Mouse (Mus musculus) neural tube, embryonic 14.5 days (tissue): ENCODE measurements around the gene Skap2. TPM values are rescaled to one million over a fixed set of nuclear protein-coding genes. Genes with fewer than 3 reads are reported as not detected.

Source experiments
- ATAC-seq: fragments of 200-750 bp; cut with Nextera tagmentation; 2 replicates; pipeline ENCODE4 v1.8.0; 2017; ENCODE audit warnings: low read depth, mild to moderate bottlenecking, moderate TSS enrichment, moderate library complexity
- H3K27ac ChIP-seq: fragments of 300-500 bp; sonication (generic); 2 replicates; pipeline ENCODE4 v1.5.1; 2014; ENCODE audit warnings: low read depth, mild to moderate bottlenecking, control low read depth, low read length, moderate library complexity, mixed read lengths
- H3K27me3 ChIP-seq: fragments of 300-500 bp; sonication (generic); 2 replicates; pipeline ENCODE4 v1.6.1; 2014; ENCODE audit warnings: low read length; ENCODE audit not compliant: control insufficient read depth, insufficient read depth
- H3K36me3 ChIP-seq: fragments of 300-500 bp; sonication (generic); 2 replicates; pipeline ENCODE4 v1.6.1; 2014; ENCODE audit warnings: low read length, mixed read lengths; ENCODE audit not compliant: control insufficient read depth, insufficient read depth
- H3K4me1 ChIP-seq: fragments of 300-500 bp; sonication (generic); 2 replicates; pipeline ENCODE4 v1.6.1; 2014; ENCODE audit warnings: low read length; ENCODE audit not compliant: control insufficient read depth, insufficient read depth
- H3K4me2 ChIP-seq: fragments of 300-500 bp; sonication (generic); 2 replicates; pipeline ENCODE4 v1.6.1; 2014; ENCODE audit warnings: mild to moderate bottlenecking, low read depth, low read length, control low read depth
- H3K4me3 ChIP-seq: fragments of 300-500 bp; sonication (generic); 2 replicates; pipeline ENCODE4 v1.5.1; 2014; ENCODE audit warnings: low read depth, low read length, control low read depth, mixed read lengths
- H3K9ac ChIP-seq: fragments of 300-500 bp; sonication (generic); replicated peaks from 2 replicates; pipeline ENCODE4 v1.6.1; 2014; ENCODE audit warnings: low read depth, mild to moderate bottlenecking, control low read depth, low read length, mixed read lengths
- H3K9me3 ChIP-seq: fragments of 300-500 bp; sonication (generic); 2 replicates; pipeline ENCODE4 v1.6.1; 2016; ENCODE audit warnings: low read length; ENCODE audit not compliant: control insufficient read depth
- WGBS: fragments of 180-500 bp; shearing (Covaris S2); extraction: QIAGEN DNeasy Blood & Tissue Kit; methylation state at CpG from one replicate; pipeline ENCODE4 v1.1.7; 2014; 5-methylcytosine and 5-hydroxymethylcytosine counted together
- polyA plus RNA-seq: library from polyadenylated mRNA; unstranded; fragments of >200 nt; fragmentation: Nextera tagmentation; extraction: Ambion mirVana; gene quantifications from 2 replicates; pipeline ENCODE4 v1.2.1, GENCODE M21; 2014

Skap2 gene
- polyA plus RNA-seq, 1 experiment from 2014 or later = 26.1 TPM

DNA sequence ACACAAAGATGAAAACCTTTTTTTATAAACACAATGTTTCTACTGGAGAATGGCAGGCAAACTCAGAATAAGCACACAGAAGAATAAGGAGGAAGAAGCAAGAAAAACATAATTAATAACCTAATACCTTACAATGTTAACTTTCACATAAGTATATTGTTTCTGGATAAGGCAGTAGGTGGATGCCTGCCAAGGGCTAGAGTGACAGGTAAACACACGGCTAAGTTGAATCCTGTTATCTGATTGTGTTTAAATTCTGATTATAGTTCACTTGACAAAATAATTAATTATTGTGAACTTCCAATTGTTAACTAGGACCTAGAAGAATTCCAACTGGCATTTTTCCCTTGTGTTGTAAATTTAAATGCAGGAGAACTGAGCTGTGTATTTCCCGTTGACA is 138.3 kb downstream of the Skap2 start:
- 40% methylated on average over 2 of the region's 2 CpGs for WGBS
- Histone ChIP-seq H3K36me3 (no peaks in the 10 kb centered on the region), H3K9me3 (no peaks in the 10 kb centered on the region), H3K27me3 (no peaks in the 10 kb centered on the region), H3K9ac (no peak overlapping the region), H3K4me1 (peaks cover 15% of the 10 kb centered on the region), H3K4me3 (no peak overlapping the region), H3K4me2 (no peak overlapping the region), H3K27ac (no peak overlapping the region)
- no peak for ATAC-seq

DNA sequence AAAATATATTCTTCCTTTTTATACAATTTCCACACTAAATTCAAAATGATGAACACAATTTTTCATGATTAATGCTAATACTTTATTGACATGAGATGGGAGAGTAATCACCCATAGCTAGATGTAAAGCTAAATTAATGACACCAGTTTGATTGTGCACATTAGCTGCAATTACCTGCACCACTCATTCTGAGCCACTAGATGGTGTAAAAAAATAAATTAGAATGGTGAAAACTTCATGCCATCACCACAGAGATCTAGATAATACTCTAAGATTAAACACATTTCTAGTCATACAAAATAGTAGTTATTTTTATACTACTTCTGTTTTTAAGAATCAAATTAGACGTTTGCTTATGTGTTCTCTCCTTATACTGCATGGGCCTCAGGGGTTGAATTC is 141.2 kb downstream of the Skap2 start:
- H3K36me3 ChIP-seq = no peaks in the 10 kb centered on the region
- H3K9ac ChIP-seq = no peak overlapping the region
- no peak overlapping the region for H3K4me2 ChIP-seq
- WGBS = 15% methylated on average over 1 of the region's 1 CpGs
- no peak for ATAC-seq
- no peak overlapping the region for H3K27ac ChIP-seq
- H3K4me1 ChIP-seq = peaks cover 2% of the 10 kb centered on the region; the same call in 1 of the 2 replicates
- no peaks in the 10 kb centered on the region for H3K27me3 ChIP-seq
- H3K9me3 ChIP-seq = no peaks in the 10 kb centered on the region
- no peak overlapping the region for H3K4me3 ChIP-seq

DNA sequence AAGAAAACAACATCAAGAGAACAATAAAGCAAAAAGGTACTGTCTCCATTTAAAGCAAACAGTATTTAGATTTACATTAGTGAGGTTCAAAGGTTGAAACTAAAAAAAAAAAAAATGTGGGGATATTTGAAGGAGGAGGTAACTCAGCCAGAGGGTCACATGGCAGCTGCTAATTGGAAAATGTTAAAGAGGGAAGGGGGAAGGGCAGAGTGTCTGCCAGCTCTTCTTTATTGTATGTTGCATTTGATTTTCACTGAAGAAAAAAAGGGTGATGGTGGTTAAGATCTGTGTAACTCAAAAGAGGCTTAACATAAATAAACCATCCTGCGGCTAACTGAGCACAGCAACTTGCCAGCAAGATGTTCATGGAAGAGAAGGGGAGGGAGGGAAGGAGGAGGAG is 142.1 kb downstream of the Skap2 start:
- Histone ChIP-seq H3K36me3 (no peaks in the 10 kb centered on the region), H3K27ac (no peak overlapping the region), H3K27me3 (no peaks in the 10 kb centered on the region), H3K4me1 (0 out of 2 replicates have a peak, but pooled peaks cover 2% of the 10 kb centered on the region), H3K9me3 (no peaks in the 10 kb centered on the region), H3K4me3 (no peak overlapping the region), H3K9ac (no peak overlapping the region), H3K4me2 (no peak overlapping the region)
- 40% methylated on average over 1 of the region's 1 CpGs for WGBS
- ATAC-seq = no peak

DNA sequence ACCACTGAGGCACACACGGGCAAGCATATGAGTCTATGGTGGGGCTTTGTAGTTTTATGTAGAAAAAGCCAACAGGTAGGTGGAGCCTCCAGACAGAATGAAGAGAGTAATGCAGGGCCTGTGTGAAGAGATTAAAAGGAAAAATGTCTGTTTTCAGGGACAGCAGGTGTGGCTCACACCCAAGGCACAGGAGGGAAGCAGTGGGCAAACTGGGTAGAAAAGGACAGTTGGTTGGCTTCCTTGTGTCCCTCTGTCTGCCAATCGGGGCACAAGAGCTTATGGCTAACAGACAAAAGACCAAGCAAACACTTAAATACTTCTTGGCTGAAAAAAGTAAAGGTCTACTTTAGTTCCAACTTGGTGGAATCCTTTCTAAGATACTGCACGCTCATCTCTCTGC is 145.8 kb downstream of the Skap2 start:
- H3K27me3 ChIP-seq = no peaks in the 10 kb centered on the region
- H3K9me3 ChIP-seq = no peaks in the 10 kb centered on the region
- no peak overlapping the region for H3K27ac ChIP-seq
- no peak overlapping the region for H3K4me2 ChIP-seq
- H3K4me1 ChIP-seq = no peaks in the 10 kb centered on the region; the same call in 1 of the 2 replicates
- no peak for ATAC-seq
- no peaks in the 10 kb centered on the region for H3K36me3 ChIP-seq
- no peak overlapping the region for H3K9ac ChIP-seq
- no peak overlapping the region for H3K4me3 ChIP-seq
- WGBS = 88% methylated on average over 3 of the region's 3 CpGs

DNA sequence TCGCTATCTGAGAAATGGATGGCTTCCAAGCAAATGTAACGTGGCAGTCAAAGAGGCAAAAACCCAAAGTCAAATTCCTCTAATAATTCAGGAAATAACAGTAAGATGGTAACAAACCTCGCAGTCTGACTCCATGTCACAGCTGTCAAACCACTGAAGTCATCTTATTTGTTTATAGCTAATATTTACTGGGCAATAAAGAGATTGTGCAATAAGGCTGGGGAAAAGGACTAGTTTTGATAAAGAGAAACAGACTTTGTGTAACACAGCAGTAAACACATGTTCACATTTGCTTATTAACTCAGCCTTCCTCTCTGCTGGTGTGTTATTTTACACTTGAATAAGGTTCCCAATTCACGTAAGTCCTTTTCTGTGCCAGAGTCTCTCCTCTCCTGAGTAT is 148.8 kb downstream of the Skap2 start:
- no peak overlapping the region for H3K27ac ChIP-seq
- no peak overlapping the region for H3K4me3 ChIP-seq
- 56% methylated on average over 4 of the region's 4 CpGs for WGBS
- ATAC-seq = no peak
- H3K36me3 ChIP-seq = no peaks in the 10 kb centered on the region
- no peak overlapping the region for H3K9ac ChIP-seq
- no peak overlapping the region for H3K4me2 ChIP-seq
- H3K4me1 ChIP-seq = peaks cover 3% of the 10 kb centered on the region; the same call in 1 of the 2 replicates
- no peaks in the 10 kb centered on the region for H3K27me3 ChIP-seq
- H3K9me3 ChIP-seq = no peaks in the 10 kb centered on the region

DNA sequence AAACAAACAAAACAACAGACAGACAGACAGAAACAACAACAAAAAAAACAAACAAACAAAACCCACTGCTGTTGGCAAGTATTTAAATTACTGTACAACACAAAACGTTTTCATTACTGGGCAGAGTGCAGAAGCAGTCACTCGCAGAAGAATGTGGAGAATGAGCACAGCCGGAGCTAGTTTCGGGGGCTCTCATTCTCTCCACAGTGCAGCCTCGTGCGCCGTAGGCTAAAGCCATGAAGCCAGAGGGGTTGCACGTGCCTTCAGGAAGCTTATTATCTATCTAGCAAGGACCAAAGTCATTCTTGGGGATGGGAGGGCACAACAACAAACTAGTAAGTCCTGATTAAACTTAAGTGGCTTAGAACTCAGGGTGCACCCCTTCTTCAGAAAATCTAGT is 152.0 kb downstream of the Skap2 start:
- peaks cover 3% of the 10 kb centered on the region; the same call in 1 of the 2 replicates for H3K4me1 ChIP-seq
- H3K4me2 ChIP-seq = no peak overlapping the region
- no peaks in the 10 kb centered on the region for H3K36me3 ChIP-seq
- no peak overlapping the region for H3K27ac ChIP-seq
- H3K9ac ChIP-seq = no peak overlapping the region
- H3K4me3 ChIP-seq = no peak overlapping the region
- H3K27me3 ChIP-seq = no peaks in the 10 kb centered on the region
- 27% methylated on average over 8 of the region's 8 CpGs for whole genome bisulfite sequencing
- no peak for ATAC-seq
- H3K9me3 ChIP-seq = no peaks in the 10 kb centered on the region

DNA sequence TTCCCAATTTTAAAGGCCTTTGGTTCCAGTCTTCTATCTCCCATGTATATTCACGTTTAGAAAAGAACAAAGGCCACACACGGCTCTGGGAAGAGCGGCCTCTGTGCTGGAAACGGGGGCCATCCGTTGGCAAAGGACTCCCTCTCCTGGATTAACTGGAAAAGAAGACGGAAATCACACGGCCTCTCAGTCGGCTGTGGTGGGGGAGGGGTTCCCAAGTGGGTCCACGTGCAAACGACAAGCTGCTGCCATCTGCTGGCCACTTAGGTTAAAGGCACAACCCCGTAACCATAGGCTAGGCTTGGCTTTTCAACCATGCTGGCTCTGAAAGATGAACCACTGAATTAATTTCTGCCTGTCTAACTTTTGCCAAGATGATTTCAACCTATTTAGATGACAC is 154.5 kb downstream of the Skap2 start:
- WGBS = under 1% methylated on average over 11 of the region's 11 CpGs
- peak; percentile 95 for ATAC-seq

DNA sequence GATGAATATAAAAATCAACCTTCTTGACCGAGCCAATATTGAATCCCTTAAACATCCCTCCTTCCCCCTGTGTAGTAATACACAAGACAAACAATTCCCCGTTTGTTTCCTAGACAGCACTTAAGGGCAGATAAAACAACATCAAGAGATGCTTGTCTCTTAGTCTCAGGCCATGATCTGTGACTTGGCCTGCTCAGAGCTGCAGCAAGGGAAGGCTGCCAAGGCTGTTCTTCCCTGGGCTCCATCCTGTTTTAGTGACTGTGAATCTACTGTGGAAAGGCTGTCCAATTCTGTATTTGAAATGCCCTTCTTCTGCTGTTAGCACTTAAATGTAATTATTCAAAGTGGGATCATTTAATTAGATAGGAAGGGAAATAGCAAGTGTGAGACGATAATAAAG is 159.1 kb downstream of the Skap2 start:
- no peaks in the 10 kb centered on the region for H3K36me3 ChIP-seq
- 59% methylated on average over 3 of the region's 3 CpGs for WGBS
- peaks cover 24% of the 10 kb centered on the region for H3K4me1 ChIP-seq
- H3K27me3 ChIP-seq = no peaks in the 10 kb centered on the region
- H3K4me2 ChIP-seq = no peak overlapping the region
- H3K27ac ChIP-seq = no peak overlapping the region
- H3K4me3 ChIP-seq = no peak overlapping the region
- no peak overlapping the region for H3K9ac ChIP-seq
- no peaks in the 10 kb centered on the region for H3K9me3 ChIP-seq
- no peak for ATAC-seq

More for the DNA sequence above, 154.5 kb downstream of the Skap2 start:
- H3K9ac ChIP-seq = no peak overlapping the region
- H3K27me3 ChIP-seq = no peaks in the 10 kb centered on the region
- peak overlapping the region; percentile 50; the same call in 1 of the 2 replicates for H3K27ac ChIP-seq
- no peaks in the 10 kb centered on the region for H3K36me3 ChIP-seq
- H3K4me2 ChIP-seq = no peak overlapping the region
- no peak overlapping the region for H3K4me3 ChIP-seq
- H3K4me1 ChIP-seq = peaks cover 3% of the 10 kb centered on the region; the same call in 1 of the 2 replicates
- no peaks in the 10 kb centered on the region for H3K9me3 ChIP-seq

DNA sequence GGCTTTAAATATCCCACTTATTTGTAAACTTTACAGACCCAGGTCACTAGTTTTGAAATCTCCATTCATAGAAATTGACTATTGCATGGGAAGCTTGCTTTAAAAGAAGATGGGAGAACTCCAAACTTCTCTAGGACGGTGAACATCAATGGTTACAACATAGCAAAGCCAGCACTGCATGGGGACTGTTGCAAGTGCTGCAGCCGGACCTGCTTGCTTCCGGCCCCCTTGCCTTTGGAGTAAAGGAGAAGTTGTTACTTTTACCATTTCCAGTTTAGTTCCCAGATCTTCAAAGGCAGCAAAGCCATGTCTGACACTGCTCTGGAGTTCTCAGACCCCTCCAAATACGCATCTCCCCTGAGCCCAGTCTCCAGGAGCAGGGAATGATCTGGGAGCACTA is 159.7 kb downstream of the Skap2 start:
- Histone ChIP-seq H3K4me1 (peaks cover 29% of the 10 kb centered on the region), H3K9me3 (no peaks in the 10 kb centered on the region), H3K36me3 (no peaks in the 10 kb centered on the region), H3K27me3 (no peaks in the 10 kb centered on the region), H3K27ac (no peak overlapping the region), H3K4me3 (no peak overlapping the region), H3K4me2 (no peak overlapping the region), H3K9ac (no peak overlapping the region)
- WGBS = 67% methylated on average over 4 of the region's 4 CpGs
- no peak for ATAC-seq
